Comparison of ENCODE assay signal across 8 mouse cellular contexts in the genomic region with DNA sequence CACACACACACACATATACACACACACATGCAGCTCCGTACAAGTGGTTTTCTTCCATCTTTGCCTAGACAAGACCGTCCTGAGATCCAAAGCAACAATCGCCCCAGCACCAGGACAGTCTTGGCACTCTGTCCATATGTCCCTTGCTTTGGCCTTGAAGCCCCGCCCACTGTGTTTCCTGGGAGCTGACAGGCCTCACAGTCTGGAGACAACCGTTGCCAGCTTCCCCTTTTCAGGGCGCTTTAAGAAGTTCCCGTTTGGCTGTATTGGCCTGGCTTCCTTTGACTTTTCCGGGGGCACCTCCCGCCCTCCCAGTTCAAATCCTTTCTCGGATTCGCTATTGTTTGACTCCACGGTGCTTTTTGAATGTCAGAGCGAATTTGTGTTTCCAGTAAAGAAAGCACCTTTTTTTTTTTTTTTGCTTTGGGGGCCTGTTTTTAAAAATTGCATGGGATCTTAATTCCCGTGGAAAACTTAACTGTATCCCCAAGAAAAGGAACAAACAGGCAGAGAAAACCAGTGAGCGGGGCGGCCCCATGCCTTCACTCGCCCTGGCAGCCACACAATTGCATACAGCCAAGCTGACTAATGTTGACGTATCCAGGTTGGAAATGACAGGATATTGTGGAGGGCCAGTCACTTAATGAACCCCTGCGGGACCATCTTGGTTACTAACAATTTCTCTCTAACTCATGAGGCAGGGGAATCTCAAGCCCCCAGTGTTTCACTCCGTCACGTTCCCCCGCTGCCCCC.
A peak's percentile ranks its signal among the peaks of the same experiment; 100 is the strongest.
DNase-seq lines count a peak whose midpoint lies in the region; ATAC-seq and TF ChIP-seq lines count a peak whose summit lies in the region.

No protein-coding gene starts in this region.

- intact Hi-C loops in heart, postnatal 36 days (cut with DNase I), result no loop called here

- no peaks in the 10 kb centered on the region for H3K27me3 ChIP-seq in forebrain, embryonic 13.5 days
- H3K27me3 ChIP-seq in limb, embryonic 14.5 days (ENCODE audit: control insufficient read depth, insufficient read depth, low read length), result no peaks in the 10 kb centered on the region
- peaks cover 30% of the 10 kb centered on the region for H3K27me3 ChIP-seq in midbrain, embryonic 12.5 days

- no peak overlapping the region for H3K27ac ChIP-seq in ES-E14 (ENCODE audit: insufficient read depth, low read depth, low read length, poor library complexity, severe bottlenecking)
- H3K27ac ChIP-seq in forebrain, embryonic 13.5 days, result no peak overlapping the region; the same call in 1 of the 2 replicates
- H3K27ac ChIP-seq in limb, embryonic 14.5 days (replicated peaks; ENCODE audit: low read depth, low read length), result no peak overlapping the region
- peak overlapping the region; percentile 75 for H3K27ac ChIP-seq in midbrain, embryonic 12.5 days (replicated peaks)

- DNase-seq in ES-E14 (ENCODE audit: low read depth, low spot score) (no peak), MN1 (ENCODE audit: low spot score) (no peak)
- peak; percentile 23 for DNase-seq in adrenal gland, adult 8-10 months
- DNase-seq in heart, postnatal 36 days, result peak; percentile 37 to 39
- DNase-seq in limb, embryonic 14.5 days (ENCODE audit: low spot score), result peak; percentile 39
- DNase-seq in urinary bladder, adult 18-20 months (ENCODE audit: low spot score in 2 of 2), result no peak

- TF ChIP-seq POLR2A in limb, embryonic 14.5 days (IDR thresholded peaks at IDR 0.05; ENCODE audit: borderline replicate concordance, extremely low read depth, insufficient read depth, insufficient read length), result no peak

- in situ Hi-C loops in ES-E14 (cut with MboI; ENCODE audit: low sequenced_read_pairs in 2 of 2, unreplicated experiment in 2 of 2), result no loop called here

- peak overlapping the region; percentile 54 for H3K4me2 ChIP-seq in forebrain, embryonic 13.5 days
- H3K4me2 ChIP-seq in limb, embryonic 14.5 days (replicated peaks; ENCODE audit: low read depth, low read length, severe bottlenecking), result peak overlapping the region; percentile 19; the same call in 1 of the 2 replicates
- H3K4me2 ChIP-seq in midbrain, embryonic 12.5 days (replicated peaks), result peak overlapping the region; percentile 33

- WGBS in forebrain, embryonic 13.5 days, result 10% methylated on average over 22 of the region's 22 CpGs
- 44% methylated on average over 22 of the region's 22 CpGs for WGBS in limb, embryonic 14.5 days
- WGBS in midbrain, embryonic 12.5 days, result 17% methylated on average over 22 of the region's 22 CpGs

- H3K9ac ChIP-seq in ES-E14 (ENCODE audit: insufficient read depth, low read depth, low read length, poor library complexity, severe bottlenecking), result no peak overlapping the region
- 0 out of 2 replicates have a peak overlapping the region, but pooled peaks have one; percentile 34 for H3K9ac ChIP-seq in forebrain, embryonic 13.5 days
- H3K9ac ChIP-seq in limb, embryonic 14.5 days (ENCODE audit: low read depth, low read length, severe bottlenecking), result no peak overlapping the region
- H3K9ac ChIP-seq in midbrain, embryonic 12.5 days (replicated peaks), result no peak overlapping the region

- 0 out of 2 replicates have a peak, but pooled peaks have one; percentile 41 for ATAC-seq in forebrain, embryonic 13.5 days
- no peak for ATAC-seq in limb, embryonic 14.5 days (ENCODE audit: low FRiP score, low read depth)
- ATAC-seq in midbrain, embryonic 12.5 days (ENCODE audit: low FRiP score, low read depth), result peak; percentile 89

- no peaks in the 10 kb centered on the region for H3K36me3 ChIP-seq in ES-E14 (ENCODE audit: control insufficient read depth, insufficient read depth, low read length, poor library complexity, severe bottlenecking)
- no peaks in the 10 kb centered on the region for H3K36me3 ChIP-seq in forebrain, embryonic 13.5 days (ENCODE audit: poor library complexity, severe bottlenecking)
- no peaks in the 10 kb centered on the region for H3K36me3 ChIP-seq in limb, embryonic 14.5 days (ENCODE audit: control insufficient read depth, insufficient read depth, low read length)
- H3K36me3 ChIP-seq in midbrain, embryonic 12.5 days, result no peaks in the 10 kb centered on the region

- H3K4me3 ChIP-seq in ES-E14 (ENCODE audit: insufficient read depth in 1 of 2, low read depth in 1 of 2, low read length in 2 of 2, poor library complexity in 1 of 2, severe bottlenecking in 1 of 2), result peak overlapping the region; percentile 44 to 46; a peak in 3 of 4 replicates
- H3K4me3 ChIP-seq in forebrain, embryonic 13.5 days, result peak overlapping the region; percentile 19; the same call in 1 of the 2 replicates
- no peak overlapping the region for H3K4me3 ChIP-seq in limb, embryonic 14.5 days (replicated peaks; ENCODE audit: low read length)
- H3K4me3 ChIP-seq in midbrain, embryonic 12.5 days, result no peak overlapping the region

- no peaks in the 10 kb centered on the region for H3K9me3 ChIP-seq in ES-E14 (ENCODE audit: control insufficient read depth, insufficient read depth, low read depth, low read length)
- no peaks in the 10 kb centered on the region for H3K9me3 ChIP-seq in forebrain, embryonic 13.5 days (replicated peaks)
- H3K9me3 ChIP-seq in limb, embryonic 14.5 days (ENCODE audit: control insufficient read depth, low read length), result no peaks in the 10 kb centered on the region
- H3K9me3 ChIP-seq in midbrain, embryonic 12.5 days, result no peaks in the 10 kb centered on the region

- peaks cover 0 to 2% of the 10 kb centered on the region in 2 experiments; a peak in 1 of 4 replicates for H3K4me1 ChIP-seq in ES-E14 (ENCODE audit: control insufficient read depth in 2 of 2, insufficient read depth in 2 of 2, low read length in 2 of 2, poor library complexity in 1 of 2)
- peaks cover 21% of the 10 kb centered on the region for H3K4me1 ChIP-seq in forebrain, embryonic 13.5 days
- peaks cover 6% of the 10 kb centered on the region for H3K4me1 ChIP-seq in limb, embryonic 14.5 days (ENCODE audit: control insufficient read depth, insufficient read depth, low read length)
- H3K4me1 ChIP-seq in midbrain, embryonic 12.5 days, result peaks cover 28% of the 10 kb centered on the region

TF ChIP-seq in ES-E14, 5 proteins besides CTCF, POLR2A, EP300 and RAD21:
- TF ChIP-seq HCFC1 (IDR thresholded peaks at IDR 0.05; ENCODE audit: borderline replicate concordance, insufficient read depth, low read length) (no peak), MAFK (IDR thresholded peaks at IDR 0.05; ENCODE audit: insufficient read depth, low read depth, low read length) (no peak), CHD2 (IDR thresholded peaks at IDR 0.05; ENCODE audit: low read depth, low read length) (no peak), ZNF384 (IDR thresholded peaks at IDR 0.05; ENCODE audit: low read depth, low read length) (no peak), ZC3H11A (IDR thresholded peaks at IDR 0.05; ENCODE audit: borderline replicate concordance, low read depth, low read length) (no peak)
TF ChIP-seq in ES-E14: peak in this region for 0.

Comparison
In these comparisons a context has a peak if more than half of its experiments do, and no peak if none do; other contexts are left out.
1. DNase-seq: peak in adrenal gland, adult 8-10 months (single experiment), heart, postnatal 36 days (2 of 2) and limb, embryonic 14.5 days (single experiment); none in ES-E14 (single experiment), MN1 (single experiment) and urinary bladder, adult 18-20 months (0 of 2).
2. H3K4me3 ChIP-seq: peak in ES-E14 (2 of 2) and forebrain, embryonic 13.5 days (single experiment); none in limb, embryonic 14.5 days (single experiment) and midbrain, embryonic 12.5 days (single experiment).
3. Peak in every context shown above with its lines, with median percentiles within 50 percentile points of each other: H3K4me2 ChIP-seq.